Mouse (Mus musculus): ENCODE measurements around the gene Ptpn13. TPM values are rescaled to one million over a fixed set of nuclear protein-coding genes. Genes with fewer than 3 reads are reported as not detected.

Ptpn13 gene
- total RNA-seq, 2 experiments from 2014 or later: 25.5 to 45.0 TPM

- DNase-seq (ENCODE audit: low spot score in 2 of 2): no peak
Observed at GRCm38 (mm10) chr5:103637162-103637561, 212.2 kb downstream of the Ptpn13 start.

GRCm38 (mm10) chr5:103644167-103644566 lies 219.2 kb downstream of the Ptpn13 start:
- DNase-seq (ENCODE audit: low spot score in 2 of 2): no peak

- no peak for DNase-seq (ENCODE audit: low spot score in 2 of 2)
Observed at GRCm38 (mm10) chr5:103647320-103647719, 222.3 kb downstream of the Ptpn13 start.

Other genes with a start within 250 kb of the Ptpn13 start
- 10 to 100 TPM; 14.5 to 18.6 TPM for gene Mapk10, start 213.9 kb upstream of the Ptpn13 start, total RNA-seq (2021)
- gene Slc10a6, start 204.2 kb downstream of the Ptpn13 start, total RNA-seq (2021): 1 to 10 TPM; 1.1 to 1.9 TPM
- not detected for gene 1700016H13Rik, start 230.8 kb downstream of the Ptpn13 start, total RNA-seq (2021)

Measured in adrenal gland, postnatal 4 days (tissue).